Mouse (Mus musculus) brain, embryonic 14.5 days (tissue): ENCODE measurements around the gene Eif3m. TPM values are rescaled to one million over a fixed set of nuclear protein-coding genes. Genes with fewer than 3 reads are reported as not detected.

Source experiments
- DNase-seq: peaks from one replicate; pipeline ENCODE4 v3.0.0-alpha.2; 2011; ENCODE audit warnings: low read depth
- CTCF ChIP-seq: fragments of 200-500 bp; IDR thresholded peaks from 2 replicates; pipeline ENCODE4 v1.5.1; 2012; ENCODE audit warnings: inconsistent platforms, mild to moderate bottlenecking, moderate library complexity, borderline replicate concordance; ENCODE audit not compliant: insufficient read depth, insufficient read length; ENCODE audit errors: extremely low read depth
- POLR2A ChIP-seq: fragments of 200-500 bp; IDR thresholded peaks from 2 replicates; pipeline ENCODE4 v1.6.1; 2012; ENCODE audit warnings: mild to moderate bottlenecking, inconsistent platforms, borderline replicate concordance; ENCODE audit not compliant: poor library complexity, insufficient read depth, insufficient read length, severe bottlenecking; ENCODE audit errors: extremely low read depth
- polyA plus RNA-seq: library from polyadenylated mRNA; depleted of rRNA; stranded (reverse); fragments of >200 nt; gene quantifications from 2 replicates; pipeline ENCODE4 v1.2.3, GENCODE M21; 2012; rRNA removed

Gene Eif3m
- polyA plus RNA-seq = 110 and 115 TPM in 2 replicates

DNA sequence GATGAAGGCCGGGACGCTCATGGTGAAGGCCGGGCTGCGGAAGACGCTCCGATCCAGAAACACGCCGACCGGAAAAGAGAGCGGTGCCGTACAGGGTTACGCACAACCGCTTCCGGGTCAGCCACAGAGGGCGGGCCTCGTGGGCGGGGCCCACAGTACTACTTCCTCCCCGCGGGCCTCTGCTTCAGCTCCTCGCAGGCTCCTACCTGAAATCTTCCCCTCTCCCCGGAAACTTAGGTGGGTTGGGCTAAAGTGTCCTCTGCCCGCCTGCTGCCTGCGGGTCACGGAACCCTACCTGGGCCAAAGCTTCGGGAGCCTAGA, at the start of gene Eif3m:
Gene Eif3m, minus strand, starts transcription at position 114 of the 321 bp plus-strand sequence.
- TF ChIP-seq CTCF = no peak
- peak; percentile 15; the same call in 1 of the 2 replicates for TF ChIP-seq POLR2A
- DNase-seq = peak; percentile 96

GRCm38 (mm10) chr2:105062741-105063372, 46.0 kb upstream of the Eif3m start:
- TF ChIP-seq POLR2A (no peak), CTCF (no peak)
- no peak for DNase-seq

GRCm38 (mm10) chr2:105058577-105059116, 41.8 kb upstream of the Eif3m start:
- no peak for TF ChIP-seq CTCF
- no peak for TF ChIP-seq POLR2A

DNA sequence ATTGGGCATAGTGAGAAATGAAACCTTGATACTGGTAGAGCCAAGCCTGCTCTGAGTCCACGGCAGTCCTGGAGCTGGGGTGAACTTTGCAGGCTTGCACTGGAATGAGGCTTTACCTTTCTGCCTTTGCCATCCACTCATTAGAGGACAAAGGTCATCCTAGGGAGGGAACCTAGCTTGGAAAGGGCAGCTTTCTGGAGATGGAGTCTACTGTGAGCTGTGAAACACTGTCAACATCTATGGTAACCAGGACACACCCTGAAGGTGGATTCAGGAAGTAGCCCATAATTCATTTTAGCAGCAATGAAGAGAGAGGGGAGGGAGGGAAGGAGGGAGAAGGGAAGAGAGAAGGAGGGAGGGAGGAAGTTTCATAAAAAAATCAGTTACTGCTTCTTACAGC, 38.6 kb upstream of the Eif3m start:
- DNase-seq = no peak
- TF ChIP-seq POLR2A (no peak), CTCF (no peak)

More at GRCm38 (mm10) chr2:105058577-105059116, 41.8 kb upstream of the Eif3m start:
- no peak for DNase-seq

DNA sequence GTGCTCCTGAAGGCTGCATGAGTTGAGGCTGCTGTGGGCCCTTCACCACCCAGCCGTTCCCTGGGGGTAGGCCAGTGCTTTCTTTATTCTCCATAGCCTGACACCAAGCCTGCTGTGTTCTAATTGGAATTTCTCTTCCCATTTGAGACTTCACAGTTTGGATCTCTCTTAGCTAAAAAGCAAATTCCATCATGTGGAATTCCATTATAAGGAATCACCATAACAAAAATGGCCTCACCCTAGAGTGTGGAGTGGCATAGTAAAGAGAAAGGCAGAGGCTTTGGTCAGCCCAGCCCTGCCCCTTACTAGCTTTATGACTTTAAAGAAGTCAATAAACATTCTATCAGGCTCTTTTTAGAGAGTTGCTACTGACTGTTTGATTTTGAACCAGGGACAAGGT, 31.4 kb upstream of the Eif3m start:
- no peak for DNase-seq
- no peak for TF ChIP-seq CTCF
- TF ChIP-seq POLR2A = no peak

DNA sequence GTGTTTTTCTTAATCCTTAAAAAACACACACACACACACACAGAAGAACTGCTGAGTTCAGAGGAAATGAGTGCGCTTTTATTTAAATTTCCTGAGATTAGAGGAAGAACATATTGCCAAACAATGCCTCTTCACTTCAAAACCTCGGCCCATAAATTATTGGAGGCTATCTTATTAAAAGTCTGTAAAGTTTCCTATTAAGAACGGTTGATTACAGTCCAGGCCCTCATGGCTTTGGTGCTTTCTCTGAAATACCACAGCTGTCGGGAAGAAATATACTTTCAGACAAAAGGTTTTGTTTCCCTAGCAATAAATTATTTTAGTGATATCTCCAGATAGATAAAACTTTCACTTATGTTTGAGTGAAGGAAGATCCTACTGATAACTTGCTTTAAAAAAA, 26.3 kb upstream of the Eif3m start:
- DNase-seq = no peak
- TF ChIP-seq CTCF = no peak

- no peak for DNase-seq
- no peak for TF ChIP-seq CTCF
- no peak for TF ChIP-seq POLR2A
Measured at GRCm38 (mm10) chr2:105040859-105041258, 24.0 kb upstream of the Eif3m start.

GRCm38 (mm10) chr2:105038879-105039278, 22.0 kb upstream of the Eif3m start:
- TF ChIP-seq CTCF (no peak), POLR2A (no peak)
- no peak for DNase-seq

DNA sequence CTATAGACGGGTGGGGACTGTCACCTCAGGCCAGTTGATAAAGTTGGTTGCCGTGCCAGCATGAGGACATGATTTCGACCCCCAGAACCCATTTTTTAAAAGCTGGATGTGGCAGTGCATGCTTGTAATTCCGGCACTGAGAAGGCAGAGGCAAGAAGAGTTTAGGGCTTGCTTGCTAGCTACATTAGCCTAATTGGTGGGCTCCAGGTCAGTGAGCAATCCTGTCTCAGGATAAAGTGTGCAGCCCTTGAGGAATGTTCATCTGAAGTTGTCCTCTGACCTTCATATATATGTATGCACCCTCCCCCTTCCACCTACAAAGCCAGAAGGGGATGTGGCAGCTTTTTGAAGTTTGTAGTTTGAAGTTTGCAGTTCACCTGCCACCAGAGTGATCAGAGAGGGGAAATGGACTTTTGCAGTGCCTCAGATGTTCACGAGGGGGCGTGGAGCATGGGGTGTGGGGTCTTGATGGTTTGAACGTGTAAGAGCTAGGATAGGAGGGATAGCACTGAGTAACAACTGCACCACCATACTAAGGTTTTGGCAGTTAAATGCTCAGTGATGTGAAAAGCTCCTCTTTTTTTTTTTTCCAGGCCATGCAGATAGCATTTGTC, 21.2 kb upstream of the Eif3m start:
- no peak for DNase-seq
- TF ChIP-seq POLR2A (no peak), CTCF (no peak)

- DNase-seq = peak; percentile 59
- no peak for TF ChIP-seq POLR2A
- no peak for TF ChIP-seq CTCF
Measured at GRCm38 (mm10) chr2:105036401-105037070, 19.7 kb upstream of the Eif3m start.

- DNase-seq = peak; percentile 26
- TF ChIP-seq POLR2A = no peak
- no peak for TF ChIP-seq CTCF
Measured at GRCm38 (mm10) chr2:105035985-105036384, 19.1 kb upstream of the Eif3m start.
